Mouse (Mus musculus) E14TG2a.4 (cell line): ENCODE measurements at regions not wholly inside any gene's neighbourhood (a gene's known extent, or its start where the extent isn't known, plus 50 kb on each side); places are given as distances from the start of the nearest gene placed in this dataset.

Experiments used
- CTCF ChIP-seq: conservative IDR thresholded peaks from 2 replicates; pipeline ENCODE4 v1.5.1; 2014; ENCODE audit warnings: low read length
- NANOG ChIP-seq: IDR thresholded peaks from 2 replicates; pipeline ENCODE4 v1.6.1; 2014; ENCODE audit warnings: borderline replicate concordance, low read length, mixed read lengths
- POU5F1 ChIP-seq: IDR thresholded peaks from 2 replicates; pipeline ENCODE4 v1.6.1; 2014; ENCODE audit warnings: low read length, borderline replicate concordance

GRCm38 (mm10) chr15:68477745-68478144, 1977.0 kb upstream of the Lrrc6 start:
- TF ChIP-seq CTCF = no peak
- TF ChIP-seq POU5F1 = no peak
- TF ChIP-seq NANOG = no peak
